Mouse (Mus musculus) retina, postnatal 7 days (tissue): Measurements from ENCODE around the gene Tor3a.

Experiments used
- DNase-seq: peaks from one replicate; pipeline ENCODE4 v3.0.0-alpha.2; 2012; ENCODE audit warnings: low read depth, low spot score

Tor3a gene

GRCm38 (mm10) chr1:156674195-156675000 lies at the start of gene Tor3a:
Tor3a (minus strand) TSS chr1:156674356.
- DNase-seq = peak; percentile 20

DNA sequence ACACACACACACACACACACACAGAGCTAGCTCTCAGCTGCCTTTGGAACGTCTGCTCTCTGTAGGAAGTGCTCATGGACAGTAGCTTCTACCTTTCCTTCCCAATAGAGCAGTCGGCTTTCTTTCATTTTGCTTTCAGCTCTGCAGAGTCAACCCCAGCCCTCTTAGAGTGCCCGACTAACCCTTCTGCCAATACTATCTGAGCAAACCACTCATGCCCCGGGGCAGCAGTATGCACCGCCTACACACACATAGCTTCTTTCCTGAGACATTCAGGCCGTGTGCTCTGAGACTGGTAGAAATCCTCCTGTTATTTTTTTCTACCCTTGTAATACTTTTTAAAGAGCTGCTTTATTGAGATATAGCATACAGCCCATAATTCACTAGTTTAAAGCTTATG lies 47.9 kb upstream of the Tor3a start:
- no peak for DNase-seq

GRCm38 (mm10) chr1:156720046-156720445 lies 45.9 kb upstream of the Tor3a start:
- no peak for DNase-seq

GRCm38 (mm10) chr1:156718950-156719805 lies 45.0 kb upstream of the Tor3a start, which contains the start of gene Fam20b:
Fam20b (minus strand) TSS chr1:156719086.
- peak; percentile 90 for DNase-seq

DNA sequence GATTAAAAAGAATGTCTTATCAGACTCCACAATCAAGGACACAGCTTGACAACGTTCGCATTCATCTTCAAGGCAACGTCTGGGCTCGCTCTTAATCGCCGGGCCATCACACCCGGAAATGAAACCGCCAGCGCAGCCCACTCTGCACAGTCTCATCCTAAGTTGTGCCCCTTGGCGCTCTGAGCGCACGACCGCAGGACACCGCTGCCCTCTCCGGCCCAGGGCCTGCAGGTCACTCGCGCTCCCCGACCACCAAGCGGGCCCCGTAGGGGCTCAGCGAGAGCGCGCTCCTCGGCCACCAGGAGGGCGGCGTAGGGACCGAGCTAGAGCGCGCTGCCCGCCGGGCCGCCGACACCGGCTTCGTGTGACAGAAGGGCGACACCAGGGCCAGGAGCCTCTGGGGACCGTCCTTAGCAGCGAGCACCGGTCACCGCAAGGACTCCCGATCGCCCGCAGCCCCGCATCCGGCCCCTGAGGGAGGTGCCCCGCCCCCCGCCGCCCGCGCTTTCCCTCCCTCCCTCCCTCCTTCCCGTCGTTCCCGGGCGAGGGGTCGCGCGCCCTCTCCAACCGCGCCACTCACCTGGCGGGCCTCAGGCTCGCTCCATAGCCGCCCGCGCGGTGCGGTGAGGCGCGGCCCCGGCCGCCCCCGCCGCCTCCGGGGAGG lies 44.3 kb upstream of the Tor3a start:
- peak; percentile 54 for DNase-seq

- DNase-seq = no peak
Measured at GRCm38 (mm10) chr1:156717751-156718285, 43.7 kb upstream of the Tor3a start.

DNA sequence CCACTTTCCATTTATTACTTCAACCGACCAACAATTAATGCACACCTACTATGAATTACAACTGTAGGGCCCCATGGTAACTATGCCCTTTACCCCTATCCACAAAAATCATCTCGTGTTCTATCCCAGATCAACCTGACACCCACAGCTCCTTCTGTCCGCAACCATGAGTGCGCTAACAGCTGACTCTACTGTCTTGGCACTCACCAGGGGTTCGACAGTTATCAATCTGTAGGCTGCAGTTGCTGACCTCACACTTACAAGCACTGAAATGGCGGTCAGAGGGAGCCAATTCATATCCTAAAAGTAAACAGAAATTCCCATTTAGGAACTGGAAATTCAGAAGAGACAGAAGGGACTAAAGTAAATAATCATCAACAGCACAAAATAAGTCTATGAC lies 42.5 kb upstream of the Tor3a start:
- no peak for DNase-seq

DNA sequence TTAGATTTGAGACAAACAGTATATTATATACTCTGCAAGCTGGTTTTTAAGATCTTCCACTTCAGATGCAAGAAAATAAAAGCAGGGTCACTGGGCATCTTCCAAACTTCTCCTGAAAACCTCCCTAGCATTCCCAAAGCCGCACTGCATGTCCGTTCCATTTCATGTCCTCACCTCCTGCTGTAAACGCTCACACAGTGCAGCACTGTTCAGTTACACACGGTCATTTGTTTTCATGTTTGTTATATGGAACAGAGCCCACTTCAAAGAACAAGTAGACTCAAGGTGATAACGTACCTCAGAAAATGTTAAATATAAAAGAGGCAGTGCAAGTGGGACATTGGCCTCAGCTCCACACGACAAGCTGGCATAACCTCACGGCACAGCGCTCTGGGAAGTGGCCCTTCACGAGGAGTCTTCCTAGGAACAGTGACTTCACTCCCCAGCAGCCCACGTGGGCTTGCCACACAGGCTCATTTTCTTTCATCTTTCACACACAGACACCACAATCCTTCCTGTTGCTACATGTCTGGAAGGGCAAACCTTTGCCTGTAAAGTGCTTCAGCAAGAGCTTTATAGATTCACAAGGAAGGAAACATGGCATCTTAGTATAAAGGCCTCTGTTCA lies 36.4 kb upstream of the Tor3a start:
- DNase-seq = no peak

GRCm38 (mm10) chr1:156708672-156709071 lies 34.5 kb upstream of the Tor3a start:
- no peak for DNase-seq

- DNase-seq = no peak
Measured at GRCm38 (mm10) chr1:156705696-156706285, 31.6 kb upstream of the Tor3a start.

DNA sequence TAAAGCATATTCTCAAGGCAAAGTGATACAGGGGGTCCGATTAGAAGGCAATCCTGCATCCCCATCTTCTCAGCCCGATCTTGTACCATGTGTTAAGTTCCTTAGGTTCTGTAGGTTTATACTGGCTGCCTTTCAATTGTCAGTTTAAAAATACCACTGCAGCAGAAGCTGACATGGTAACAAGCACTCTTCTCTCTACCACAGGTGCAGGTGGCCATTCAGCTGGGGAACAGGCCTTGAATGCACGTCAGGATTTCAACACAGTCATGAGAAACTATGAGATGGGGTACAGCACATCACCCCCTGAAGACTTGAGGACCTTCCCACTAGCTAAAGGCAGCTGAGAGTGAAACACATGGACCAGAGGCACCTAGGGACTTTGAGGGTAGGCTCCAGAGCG lies 29.3 kb upstream of the Tor3a start:
- DNase-seq = no peak

DNA sequence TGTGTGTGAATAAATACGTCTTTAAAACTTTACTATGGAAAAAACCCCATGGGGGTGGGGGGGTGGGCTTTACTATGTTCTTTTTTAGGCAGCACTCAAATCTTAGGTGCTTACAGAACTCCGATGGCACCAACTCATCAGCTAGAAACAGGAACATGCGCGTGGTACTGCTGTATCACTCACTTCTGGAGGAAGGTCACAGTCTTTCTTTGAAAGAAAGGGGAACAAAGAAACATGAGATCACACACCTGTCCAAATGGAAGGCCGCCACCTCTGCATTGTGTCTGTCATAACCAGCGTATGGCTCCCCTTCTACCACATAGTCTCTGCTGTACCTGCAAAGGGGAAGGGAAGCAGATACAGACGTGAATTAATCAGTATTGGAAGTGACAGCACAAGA lies 28.0 kb upstream of the Tor3a start:
- DNase-seq = no peak

GRCm38 (mm10) chr1:156686025-156686661 lies 12.0 kb upstream of the Tor3a start:
- DNase-seq = no peak

- no peak for DNase-seq
Measured at GRCm38 (mm10) chr1:156679599-156679998, 5.4 kb upstream of the Tor3a start.

GRCm38 (mm10) chr1:156677230-156677629 lies 3.1 kb upstream of the Tor3a start:
- DNase-seq = no peak

- DNase-seq = no peak
Measured at GRCm38 (mm10) chr1:156676596-156676995, 2.4 kb upstream of the Tor3a start.

- peak; percentile 32 for DNase-seq
Measured at GRCm38 (mm10) chr1:156676171-156676570, 2.0 kb upstream of the Tor3a start.

- DNase-seq = no peak
Measured at GRCm38 (mm10) chr1:156673476-156674194, 521 bp downstream of the Tor3a start.

- no peak for DNase-seq
Measured at GRCm38 (mm10) chr1:156672720-156673475, 1.3 kb downstream of the Tor3a start.
